Mouse (Mus musculus) liver, embryonic 13.5 days (tissue): ENCODE measurements around the gene Foxm1. TPM values are rescaled to one million over a fixed set of nuclear protein-coding genes. Genes with fewer than 3 reads are reported as not detected.
A peak's percentile ranks its signal among the peaks of the same experiment; 100 is the strongest.

ENCODE experiments used
- ATAC-seq: fragments of 200-750 bp; cut with Nextera tagmentation; 2 replicates; pipeline ENCODE4 v1.8.0; 2017; ENCODE audit warnings: low read depth, mild to moderate bottlenecking, moderate number of reproducible peaks, moderate library complexity
- DNase-seq: peaks from one replicate; pipeline ENCODE4 v3.0.0; 2022
- H3K27ac ChIP-seq: fragments of 300-500 bp; sonication (generic); 2 replicates; pipeline ENCODE4 v1.5.1; 2015; ENCODE audit warnings: moderate library complexity, mild to moderate bottlenecking, inconsistent platforms
- H3K27me3 ChIP-seq: fragments of 300-500 bp; sonication (generic); 2 replicates; pipeline ENCODE4 v1.6.1; 2015; ENCODE audit warnings: mild to moderate bottlenecking, inconsistent platforms
- H3K36me3 ChIP-seq: fragments of 300-500 bp; sonication (generic); 2 replicates; pipeline ENCODE4 v1.6.1; 2015; ENCODE audit warnings: mild to moderate bottlenecking, inconsistent platforms
- H3K4me1 ChIP-seq: fragments of 300-500 bp; sonication (generic); replicated peaks from 2 replicates; pipeline ENCODE4 v1.6.1; 2015; ENCODE audit warnings: inconsistent platforms
- H3K4me2 ChIP-seq: fragments of 300-500 bp; sonication (generic); 2 replicates; pipeline ENCODE4 v1.6.1; 2015; ENCODE audit warnings: inconsistent platforms, mild to moderate bottlenecking, moderate library complexity
- H3K4me3 ChIP-seq: fragments of 300-500 bp; sonication (generic); replicated peaks from 2 replicates; pipeline ENCODE4 v1.5.1; 2015; ENCODE audit warnings: mild to moderate bottlenecking, inconsistent platforms
- H3K9ac ChIP-seq: fragments of 300-500 bp; sonication (generic); 2 replicates; pipeline ENCODE4 v1.6.1; 2015; ENCODE audit warnings: mild to moderate bottlenecking, inconsistent platforms
- H3K9me3 ChIP-seq: fragments of 300-500 bp; sonication (generic); replicated peaks from 2 replicates; pipeline ENCODE4 v1.6.1; 2016; ENCODE audit warnings: inconsistent platforms
- WGBS: fragments of 180-500 bp; shearing (Covaris S2); methylation state at CpG from one replicate; pipeline ENCODE4 v1.1.7; 2015; ENCODE audit not compliant: insufficient replicate concordance; 5-methylcytosine and 5-hydroxymethylcytosine counted together
- polyA plus RNA-seq: library from polyadenylated mRNA; unstranded; fragments of >200 nt; fragmentation: Nextera tagmentation; extraction: Ambion mirVana; gene quantifications from 2 replicates; pipeline ENCODE4 v1.2.1, GENCODE M21; 2015

Gene Foxm1
- polyA plus RNA-seq, 1 experiment from 2014 or later = 12.2 TPM

- Histone ChIP-seq H3K27me3 (peaks cover 8% of the 10 kb centered on the region; the same call in 1 of the 2 replicates), H3K9ac (no peak overlapping the region), H3K4me1 (peaks cover 20% of the 10 kb centered on the region), H3K27ac (no peak overlapping the region), H3K9me3 (no peaks in the 10 kb centered on the region), H3K4me3 (no peak overlapping the region), H3K4me2 (no peak overlapping the region), H3K36me3 (peaks cover 34% of the 10 kb centered on the region)
- DNase-seq (no peak), ATAC-seq (no peak)
- WGBS = 62% methylated on average over 3 of the region's 3 CpGs
These were observed 8.6 kb upstream of the Foxm1 start for GRCm38 (mm10) chr6:128354140-128354539.

- WGBS = under 1% methylated on average over 28 of the region's 28 CpGs
- peaks cover 8% of the 10 kb centered on the region; the same call in 1 of the 2 replicates for H3K27me3 ChIP-seq
These were observed 7.5 kb upstream of the Foxm1 start for GRCm38 (mm10) chr6:128355201-128355681.

GRCm38 (mm10) chr6:128355726-128356416 lies 6.9 kb upstream of the Foxm1 start, which contains the start of gene Tulp3:
Tulp3 (minus strand) TSS chr6:128355851.
- peaks cover 8% of the 10 kb centered on the region; the same call in 1 of the 2 replicates for H3K27me3 ChIP-seq
- H3K9ac ChIP-seq = peak within 1 kb of the TSS; percentile 76
- peak; percentile 99 for ATAC-seq
- WGBS = under 1% methylated on average over 42 of the region's 42 CpGs
- H3K4me1 ChIP-seq = peaks cover 38% of the 10 kb centered on the region
- peak within 1 kb of the TSS; percentile 72 for H3K4me3 ChIP-seq
- peak; percentile 86 for DNase-seq
- no peak within 1 kb of the TSS for H3K27ac ChIP-seq
- H3K4me2 ChIP-seq = peak within 1 kb of the TSS; percentile 94
- H3K9me3 ChIP-seq = no peaks in the 10 kb centered on the region
- peaks cover 41% of the 10 kb centered on the region for H3K36me3 ChIP-seq

More at GRCm38 (mm10) chr6:128355201-128355681, 7.5 kb upstream of the Foxm1 start:
- peaks cover 42% of the 10 kb centered on the region for H3K36me3 ChIP-seq
- DNase-seq = no peak
- H3K27ac ChIP-seq = no peak overlapping the region
- H3K9me3 ChIP-seq = no peaks in the 10 kb centered on the region
- peaks cover 31% of the 10 kb centered on the region for H3K4me1 ChIP-seq
- peak overlapping the region; percentile 72 for H3K4me3 ChIP-seq
- peak; percentile 58 for ATAC-seq
- peak overlapping the region; percentile 94 for H3K4me2 ChIP-seq
- H3K9ac ChIP-seq = peak overlapping the region; percentile 76

- DNase-seq (peak; percentile 48), ATAC-seq (no peak)
- 47% methylated on average over 2 of the region's 2 CpGs for WGBS
- no peaks in the 10 kb centered on the region for H3K9me3 ChIP-seq
- peaks cover 56% of the 10 kb centered on the region for H3K4me1 ChIP-seq
- no peak overlapping the region for H3K4me2 ChIP-seq
- no peak overlapping the region for H3K27ac ChIP-seq
- H3K36me3 ChIP-seq = peaks cover 39% of the 10 kb centered on the region
- H3K9ac ChIP-seq = no peak overlapping the region
- H3K27me3 ChIP-seq = peaks cover 8% of the 10 kb centered on the region; the same call in 1 of the 2 replicates
- no peak overlapping the region for H3K4me3 ChIP-seq
These were observed 3.8 kb upstream of the Foxm1 start for GRCm38 (mm10) chr6:128358999-128359398.

- 12% methylated on average over 9 of the region's 9 CpGs for WGBS
- H3K4me1 ChIP-seq = peaks cover 57% of the 10 kb centered on the region
- ATAC-seq = no peak
These were observed 866 bp upstream of the Foxm1 start for GRCm38 (mm10) chr6:128361901-128362300.

GRCm38 (mm10) chr6:128363007-128363825 lies 449 bp downstream of the Foxm1 start:
- Histone ChIP-seq H3K4me1 (peaks cover 57% of the 10 kb centered on the region), H3K4me2 (peak overlapping the region; percentile 88), H3K27ac (peak overlapping the region; percentile 96), H3K9ac (peak overlapping the region; percentile 92), H3K27me3 (no peaks in the 10 kb centered on the region), H3K36me3 (peaks cover 56% of the 10 kb centered on the region), H3K4me3 (peak overlapping the region; percentile 97), H3K9me3 (no peaks in the 10 kb centered on the region)
- peak; percentile 48 for ATAC-seq
- 1% methylated on average over 28 of the region's 46 CpGs for WGBS
- DNase-seq = no peak

More at GRCm38 (mm10) chr6:128361901-128362300, 866 bp upstream of the Foxm1 start:
- Histone ChIP-seq H3K4me3 (peak overlapping the region; percentile 97), H3K4me2 (peak overlapping the region; percentile 88), H3K36me3 (peaks cover 56% of the 10 kb centered on the region), H3K9me3 (no peaks in the 10 kb centered on the region), H3K27ac (peak overlapping the region; percentile 96), H3K9ac (peak overlapping the region; percentile 92), H3K27me3 (no peaks in the 10 kb centered on the region)
- no peak for DNase-seq

- no peaks in the 10 kb centered on the region for H3K9me3 ChIP-seq
- H3K9ac ChIP-seq = peak overlapping the region; percentile 51
- no peak for DNase-seq
- H3K36me3 ChIP-seq = peaks cover 59% of the 10 kb centered on the region
- peak overlapping the region; percentile 88 for H3K4me2 ChIP-seq
- no peaks in the 10 kb centered on the region for H3K27me3 ChIP-seq
- H3K4me3 ChIP-seq = peak overlapping the region; percentile 97; the same call in 1 of the 2 replicates
- ATAC-seq = no peak
- 79% methylated on average over 6 of the region's 6 CpGs for WGBS
- peaks cover 50% of the 10 kb centered on the region for H3K4me1 ChIP-seq
- H3K27ac ChIP-seq = no peak overlapping the region
These were observed 2.0 kb downstream of the Foxm1 start for GRCm38 (mm10) chr6:128364721-128365120.

- WGBS = 82% methylated on average over 5 of the region's 5 CpGs
- no peak for ATAC-seq
These were observed 3.7 kb downstream of the Foxm1 start for GRCm38 (mm10) chr6:128366466-128366865.

GRCm38 (mm10) chr6:128370040-128370439 lies 7.3 kb downstream of the Foxm1 start:
- DNase-seq = no peak

More at GRCm38 (mm10) chr6:128366466-128366865, 3.7 kb downstream of the Foxm1 start:
- Histone ChIP-seq H3K4me3 (no peak overlapping the region), H3K4me1 (peaks cover 33% of the 10 kb centered on the region), H3K27ac (no peak overlapping the region), H3K4me2 (no peak overlapping the region), H3K27me3 (no peaks in the 10 kb centered on the region), H3K9ac (no peak overlapping the region), H3K9me3 (no peaks in the 10 kb centered on the region), H3K36me3 (peaks cover 67% of the 10 kb centered on the region)
- DNase-seq = no peak

GRCm38 (mm10) chr6:128375192-128375591 lies 12.4 kb downstream of the Foxm1 start, which contains the start of the genes Tex52 and Gm44596:
Tex52 (plus strand) TSS chr6:128375456.
Gm44596 (plus strand) TSS chr6:128375503.
- peaks cover 58% of the 10 kb centered on the region for H3K36me3 ChIP-seq
- 77% methylated on average over 6 of the region's 6 CpGs for WGBS
- no peak for DNase-seq
- H3K9me3 ChIP-seq = no peaks in the 10 kb centered on the region
- H3K4me3 ChIP-seq = no peak within 1 kb of the TSS
- no peaks in the 10 kb centered on the region for H3K4me1 ChIP-seq
- no peaks in the 10 kb centered on the region for H3K27me3 ChIP-seq
- no peak for ATAC-seq
- no peak within 1 kb of the TSS for H3K9ac ChIP-seq
- H3K4me2 ChIP-seq = no peak within 1 kb of the TSS
- no peak within 1 kb of the TSS for H3K27ac ChIP-seq

More at GRCm38 (mm10) chr6:128370040-128370439, 7.3 kb downstream of the Foxm1 start:
- no peak overlapping the region for H3K4me3 ChIP-seq
- peak; percentile 28 for ATAC-seq
- H3K27ac ChIP-seq = no peak overlapping the region
- no peak overlapping the region for H3K9ac ChIP-seq
- no peaks in the 10 kb centered on the region for H3K27me3 ChIP-seq
- WGBS = 71% methylated on average over 5 of the region's 5 CpGs
- no peaks in the 10 kb centered on the region for H3K9me3 ChIP-seq
- H3K4me2 ChIP-seq = no peak overlapping the region
- peaks cover 10% of the 10 kb centered on the region for H3K4me1 ChIP-seq
- H3K36me3 ChIP-seq = peaks cover 97% of the 10 kb centered on the region
